Mouse (Mus musculus): Measurements from ENCODE around the gene Adipor1. TPM values are rescaled to one million over a fixed set of nuclear protein-coding genes. Genes with fewer than 3 reads are reported as not detected.

The Adipor1 gene
- polyA plus RNA-seq, 1 experiment from 2014 or later, result 94.4 TPM

GRCm38 (mm10) chr1:134384581-134384980, 30.6 kb upstream of the Adipor1 start:
- H3K4me1 ChIP-seq (replicated peaks; ENCODE audit: insufficient read depth, low read length), result no peaks in the 10 kb centered on the region
- no peak overlapping the region for H3K4me2 ChIP-seq (ENCODE audit: low read length)
- no peaks in the 10 kb centered on the region for H3K9me3 ChIP-seq (replicated peaks; ENCODE audit: low read length)
- WGBS, result 77% methylated on average over 4 of the region's 4 CpGs
- DNase-seq (ENCODE audit: low spot score) (no peak), ATAC-seq (replicated peaks; ENCODE audit: low FRiP score, low read depth) (no peak)
- H3K9ac ChIP-seq (ENCODE audit: low read depth, low read length), result no peak overlapping the region
- no peak overlapping the region for H3K27ac ChIP-seq
- H3K36me3 ChIP-seq (ENCODE audit: insufficient read depth, low read length), result no peaks in the 10 kb centered on the region
- no peaks in the 10 kb centered on the region for H3K27me3 ChIP-seq (ENCODE audit: insufficient read depth, low read length)
- H3K4me3 ChIP-seq (replicated peaks; ENCODE audit: low read depth, low read length), result no peak overlapping the region
- no peak for TF ChIP-seq CTCF (IDR thresholded peaks at IDR 0.05; ENCODE audit: low read depth)

DNA sequence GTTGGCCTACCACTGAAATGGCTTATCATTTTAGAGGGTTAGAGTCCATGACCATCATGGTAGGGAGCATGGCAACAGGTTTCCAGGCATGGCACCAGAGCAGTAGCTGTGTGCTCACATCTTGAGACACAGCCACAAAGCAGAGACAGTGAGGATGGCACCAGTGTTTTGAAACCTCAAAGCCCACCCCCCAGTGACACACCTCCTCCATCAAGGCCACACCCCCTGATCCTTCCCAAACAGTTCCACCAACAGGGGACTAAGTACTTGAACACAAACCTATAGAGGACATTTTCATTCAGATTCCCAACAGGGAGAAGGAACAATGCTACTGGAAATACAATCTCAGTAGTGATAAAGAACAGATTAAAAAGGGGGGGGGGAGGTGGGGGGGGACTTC, 30.0 kb upstream of the Adipor1 start:
- Histone ChIP-seq H3K27me3 (ENCODE audit: insufficient read depth, low read length) (no peaks in the 10 kb centered on the region), H3K4me1 (replicated peaks; ENCODE audit: insufficient read depth, low read length) (no peaks in the 10 kb centered on the region), H3K4me2 (ENCODE audit: low read length) (no peak overlapping the region), H3K36me3 (ENCODE audit: insufficient read depth, low read length) (no peaks in the 10 kb centered on the region), H3K9me3 (replicated peaks; ENCODE audit: low read length) (no peaks in the 10 kb centered on the region), H3K4me3 (replicated peaks; ENCODE audit: low read depth, low read length) (no peak overlapping the region), H3K9ac (ENCODE audit: low read depth, low read length) (no peak overlapping the region), H3K27ac (no peak overlapping the region)
- ATAC-seq (replicated peaks; ENCODE audit: low FRiP score, low read depth), result no peak
- TF ChIP-seq CTCF (IDR thresholded peaks at IDR 0.05; ENCODE audit: low read depth), result no peak
- no peak for DNase-seq (ENCODE audit: low spot score)

- Histone ChIP-seq H3K4me3 (replicated peaks; ENCODE audit: low read depth, low read length) (no peak within 1 kb of the TSS), H3K27ac (no peak within 1 kb of the TSS), H3K4me1 (replicated peaks; ENCODE audit: insufficient read depth, low read length) (no peaks in the 10 kb centered on the region), H3K27me3 (ENCODE audit: insufficient read depth, low read length) (no peaks in the 10 kb centered on the region), H3K9ac (ENCODE audit: low read depth, low read length) (no peak within 1 kb of the TSS), H3K36me3 (ENCODE audit: insufficient read depth, low read length) (no peaks in the 10 kb centered on the region), H3K9me3 (replicated peaks; ENCODE audit: low read length) (no peaks in the 10 kb centered on the region), H3K4me2 (ENCODE audit: low read length) (no peak within 1 kb of the TSS)
- no peak for ATAC-seq (replicated peaks; ENCODE audit: low FRiP score, low read depth)
- 96% methylated on average over 1 of the region's 1 CpGs for WGBS
- no peak for DNase-seq (ENCODE audit: low spot score)
- no peak for TF ChIP-seq CTCF (IDR thresholded peaks at IDR 0.05; ENCODE audit: low read depth)
Observed at GRCm38 (mm10) chr1:134385666-134386065, 29.5 kb upstream of the Adipor1 start, which contains the start of gene 4933406M09Rik. Gene 4933406M09Rik (plus strand): TSS chr1:134385940.

DNA sequence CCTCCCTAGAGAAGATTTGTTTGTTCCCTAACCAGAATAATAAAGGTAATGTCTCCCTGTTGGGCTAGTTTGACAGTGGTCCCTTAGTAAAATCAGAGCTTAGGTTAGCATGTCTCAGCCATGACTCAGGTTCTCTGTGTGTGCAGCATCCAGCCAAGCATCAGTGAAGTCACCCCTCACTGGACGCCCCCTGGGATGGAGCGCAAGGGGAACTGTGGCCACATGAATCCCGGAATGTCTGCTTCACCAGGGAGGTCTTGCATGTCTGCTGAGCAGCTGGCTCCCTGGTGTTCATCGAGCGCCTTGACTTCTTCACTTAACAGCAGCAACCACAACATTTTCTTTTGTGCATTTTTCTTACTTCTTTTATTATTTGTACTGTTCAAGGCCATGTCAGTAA, 21.4 kb upstream of the Adipor1 start:
- Histone ChIP-seq H3K4me1 (replicated peaks; ENCODE audit: insufficient read depth, low read length) (no peaks in the 10 kb centered on the region), H3K9ac (ENCODE audit: low read depth, low read length) (no peak overlapping the region), H3K27me3 (ENCODE audit: insufficient read depth, low read length) (no peaks in the 10 kb centered on the region), H3K36me3 (ENCODE audit: insufficient read depth, low read length) (no peaks in the 10 kb centered on the region), H3K27ac (no peak overlapping the region), H3K4me2 (ENCODE audit: low read length) (no peak overlapping the region), H3K4me3 (replicated peaks; ENCODE audit: low read depth, low read length) (no peak overlapping the region), H3K9me3 (replicated peaks; ENCODE audit: low read length) (no peaks in the 10 kb centered on the region)
- DNase-seq (ENCODE audit: low spot score) (no peak), ATAC-seq (replicated peaks; ENCODE audit: low FRiP score, low read depth) (no peak)
- 43% methylated on average over 5 of the region's 5 CpGs for WGBS
- no peak for TF ChIP-seq CTCF (IDR thresholded peaks at IDR 0.05; ENCODE audit: low read depth)

GRCm38 (mm10) chr1:134398210-134398609, 17.0 kb upstream of the Adipor1 start:
- no peak for ATAC-seq (replicated peaks; ENCODE audit: low FRiP score, low read depth)
- Histone ChIP-seq H3K4me3 (replicated peaks; ENCODE audit: low read depth, low read length) (no peak overlapping the region), H3K27ac (no peak overlapping the region), H3K36me3 (ENCODE audit: insufficient read depth, low read length) (no peaks in the 10 kb centered on the region), H3K9me3 (replicated peaks; ENCODE audit: low read length) (no peaks in the 10 kb centered on the region; the same call in 1 of the 2 replicates), H3K9ac (ENCODE audit: low read depth, low read length) (no peak overlapping the region), H3K27me3 (ENCODE audit: insufficient read depth, low read length) (no peaks in the 10 kb centered on the region), H3K4me2 (ENCODE audit: low read length) (no peak overlapping the region), H3K4me1 (replicated peaks; ENCODE audit: insufficient read depth, low read length) (no peaks in the 10 kb centered on the region)
- DNase-seq (ENCODE audit: low spot score), result no peak
- no peak for TF ChIP-seq CTCF (IDR thresholded peaks at IDR 0.05; ENCODE audit: low read depth)
- 76% methylated on average over 12 of the region's 12 CpGs for WGBS

DNA sequence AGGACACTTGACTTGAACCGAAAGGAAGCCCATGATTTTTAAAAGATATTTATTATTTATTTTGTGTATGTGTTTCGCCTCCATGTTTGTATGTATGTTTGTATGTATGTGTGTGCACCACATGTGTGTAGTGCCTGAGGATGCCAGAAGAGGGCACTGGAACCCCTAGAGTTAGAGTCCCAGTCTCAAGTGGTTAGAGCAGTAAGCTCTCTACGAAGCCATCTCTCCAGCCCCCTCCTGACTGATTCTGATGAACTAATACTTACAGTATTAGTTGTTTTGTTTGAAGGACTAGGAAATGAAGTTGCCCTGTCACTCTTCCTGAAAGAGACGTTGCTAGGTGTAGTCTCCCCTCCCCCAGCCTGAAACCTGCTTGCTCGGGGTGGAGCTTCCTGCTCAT, 15.4 kb upstream of the Adipor1 start:
- H3K36me3 ChIP-seq (ENCODE audit: insufficient read depth, low read length), result no peaks in the 10 kb centered on the region
- no peaks in the 10 kb centered on the region for H3K4me1 ChIP-seq (replicated peaks; ENCODE audit: insufficient read depth, low read length)
- no peak overlapping the region for H3K4me3 ChIP-seq (replicated peaks; ENCODE audit: low read depth, low read length)
- no peaks in the 10 kb centered on the region for H3K27me3 ChIP-seq (ENCODE audit: insufficient read depth, low read length)
- no peak; the same call in 1 of the 2 replicates for TF ChIP-seq CTCF (IDR thresholded peaks at IDR 0.05; ENCODE audit: low read depth)
- H3K4me2 ChIP-seq (ENCODE audit: low read length), result no peak overlapping the region
- no peak overlapping the region for H3K9ac ChIP-seq (ENCODE audit: low read depth, low read length)
- DNase-seq (ENCODE audit: low spot score) (no peak), ATAC-seq (replicated peaks; ENCODE audit: low FRiP score, low read depth) (no peak)
- H3K27ac ChIP-seq, result no peak overlapping the region
- H3K9me3 ChIP-seq (replicated peaks; ENCODE audit: low read length), result no peaks in the 10 kb centered on the region; the same call in 1 of the 2 replicates
- 64% methylated on average over 5 of the region's 5 CpGs for WGBS
